Mouse (Mus musculus) natural killer cell, adult 2 months (primary cell): ENCODE data around the gene Rnf180.
"Not testable (repeated sequence)": the region's sequence is repeated elsewhere in the genome, so short reads cannot be mapped to it uniquely, and the experiment has no call there.

ENCODE experiments used
- DNase-seq, 2 experiments: peaks; one replicate each; pipeline ENCODE4 v3.0.0; 2022; ENCODE audit warnings: low spot score in 2 of 2

Gene Rnf180

DNA sequence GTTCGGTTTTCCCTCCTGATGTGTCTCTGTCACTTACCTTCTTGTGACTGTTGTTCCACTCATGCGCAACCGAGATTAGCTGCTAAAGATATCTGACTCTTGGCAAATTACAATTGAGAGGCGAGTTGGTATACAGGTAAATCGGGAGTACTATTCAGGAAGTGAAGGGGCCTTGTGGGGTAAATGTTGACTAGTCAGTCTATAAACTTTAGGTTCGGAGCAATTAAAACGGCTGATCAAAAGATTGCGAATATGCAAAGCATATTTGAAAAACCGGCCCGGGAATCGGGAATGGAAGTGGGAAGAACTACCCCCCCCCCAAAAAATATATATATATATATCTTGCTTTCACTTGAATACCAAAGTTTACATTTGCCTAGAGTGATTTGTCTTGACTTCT is at the start of gene Rnf180:
TSS of gene Rnf180 (minus strand) at position 101 of the 400 bp plus-strand sequence.
- DNase-seq, result no peak

DNA sequence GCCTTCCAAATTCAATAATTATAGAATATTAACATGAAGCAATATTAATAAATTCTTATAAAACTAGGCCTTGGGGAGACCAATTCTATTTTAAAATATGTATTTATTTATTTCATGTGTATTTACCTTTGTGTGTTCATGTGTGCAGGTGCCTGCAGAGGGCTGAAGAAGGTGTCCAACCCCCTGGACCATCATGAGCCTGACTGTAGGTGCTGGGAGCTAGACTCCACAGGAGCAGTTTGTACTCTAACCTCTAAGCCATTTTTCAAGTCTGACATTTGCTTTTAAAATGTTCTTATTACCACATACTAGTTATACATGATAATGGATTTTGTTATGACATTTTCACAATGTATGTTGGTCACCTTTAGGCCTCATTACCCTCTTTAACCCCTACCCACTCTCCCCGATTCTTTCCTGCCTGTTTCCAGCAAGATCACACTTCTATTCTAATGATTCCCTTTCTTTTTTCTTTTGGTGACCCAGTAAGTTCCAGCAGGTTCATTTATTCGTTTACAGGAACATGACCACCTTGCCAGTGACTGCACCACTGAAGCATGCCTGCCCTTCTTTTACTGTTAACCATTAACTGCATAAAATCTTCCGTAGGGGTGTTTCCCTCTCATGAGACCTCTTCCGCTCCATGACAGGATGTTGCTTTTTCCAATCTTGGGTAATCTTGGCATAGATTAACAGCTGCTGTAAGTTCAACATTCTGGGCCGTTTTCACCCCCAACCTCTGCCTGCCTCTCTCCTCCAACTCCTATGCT is 36.8 kb upstream of the Rnf180 start:
- no peak for DNase-seq

DNA sequence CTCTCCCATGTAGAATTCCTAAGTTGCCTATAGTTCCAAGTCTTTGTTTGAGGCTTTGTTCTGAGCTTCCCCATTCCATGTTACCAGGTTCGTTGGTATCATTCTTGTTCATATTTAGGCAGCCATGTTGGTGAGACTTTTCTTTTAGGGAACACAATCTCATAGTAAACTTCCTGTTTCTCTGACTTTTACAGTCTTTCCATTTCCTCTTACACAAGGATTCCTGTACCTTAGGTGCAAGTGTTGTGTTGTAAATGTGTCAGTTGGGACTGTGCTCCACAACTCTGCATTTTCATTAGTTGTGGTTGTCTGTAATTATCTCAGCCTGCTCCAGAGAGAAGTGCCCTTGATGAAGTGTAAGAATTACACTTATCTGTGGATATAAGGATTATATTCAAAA is 32.3 kb upstream of the Rnf180 start:
- DNase-seq, result no peak

DNA sequence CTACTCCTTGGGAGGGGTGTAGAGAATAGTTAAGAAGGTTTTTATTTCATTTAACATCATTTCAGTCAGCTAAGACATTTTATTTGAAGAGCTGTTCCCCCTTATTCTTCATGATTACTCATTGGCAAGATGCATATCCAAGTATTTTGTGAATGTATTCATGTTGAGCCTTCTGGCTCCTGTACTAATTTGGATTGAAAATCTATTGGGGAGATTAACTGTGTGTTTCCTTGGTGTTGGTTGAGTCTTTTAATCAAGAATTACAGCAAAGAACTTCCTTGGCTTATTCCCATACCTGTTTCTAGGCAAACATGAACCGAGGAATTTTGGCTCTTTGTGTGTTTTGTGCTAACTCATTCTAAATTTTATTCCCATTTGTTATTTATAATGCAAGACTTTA is 22.3 kb upstream of the Rnf180 start:
- no peak for DNase-seq

DNA sequence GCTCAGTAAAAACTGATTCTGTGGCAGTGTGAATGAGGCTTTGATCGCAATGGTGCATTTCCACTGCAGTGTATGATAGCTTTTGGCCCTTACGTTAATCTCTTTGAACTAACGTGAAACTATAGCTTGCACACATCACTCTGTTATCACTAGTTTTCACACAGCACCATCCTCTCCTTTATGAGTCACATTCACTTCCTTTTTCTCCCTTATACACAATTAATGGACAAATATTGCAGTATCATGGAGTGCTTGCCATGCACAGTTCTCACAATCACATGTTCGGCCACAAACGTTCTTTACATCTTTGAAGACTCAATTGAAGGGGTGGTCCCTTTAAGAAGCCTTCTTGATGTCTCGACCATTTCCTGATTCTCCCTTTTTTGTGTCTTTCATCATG is 21.4 kb upstream of the Rnf180 start:
- DNase-seq, result no peak

DNA sequence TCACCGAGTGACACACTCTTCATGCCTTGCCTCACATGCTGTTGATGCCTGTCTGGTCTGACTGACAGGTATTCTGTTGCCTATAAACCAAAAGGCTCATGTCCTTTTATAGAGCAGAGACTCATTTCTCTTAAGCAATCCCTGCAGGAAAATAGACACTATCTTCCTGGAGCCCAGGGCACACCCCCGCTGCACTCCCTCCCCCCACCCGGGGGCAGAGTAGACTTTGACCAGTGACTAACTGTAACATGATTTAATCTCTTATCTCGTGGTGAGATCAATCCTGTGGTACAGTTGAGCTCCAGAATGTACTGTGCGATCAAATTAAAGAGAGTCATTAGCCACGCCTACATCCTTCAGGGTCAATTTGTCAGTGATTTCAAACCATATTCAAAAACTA is 18.1 kb upstream of the Rnf180 start:
- DNase-seq, result no peak

DNA sequence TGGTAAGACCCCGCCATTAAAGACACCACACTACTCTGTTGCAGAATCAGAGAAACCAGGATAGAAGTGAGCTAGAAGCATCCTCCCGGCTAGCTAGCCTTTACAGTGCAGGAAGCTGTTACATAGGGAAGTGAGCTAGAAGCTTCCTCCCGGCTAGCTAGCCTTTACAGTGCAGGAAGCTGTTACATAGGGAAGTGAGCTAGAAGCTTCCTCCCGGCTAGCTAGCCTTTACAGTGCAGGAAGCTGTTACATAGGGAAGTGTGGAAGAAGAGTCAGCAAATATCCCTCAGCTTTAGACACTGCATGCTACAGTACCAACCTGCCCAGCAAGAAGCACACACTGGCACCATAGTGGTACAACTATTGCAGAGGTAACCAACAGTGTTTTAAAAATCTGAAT is 15.9 kb upstream of the Rnf180 start:
- not testable (repeated sequence) for DNase-seq

DNA sequence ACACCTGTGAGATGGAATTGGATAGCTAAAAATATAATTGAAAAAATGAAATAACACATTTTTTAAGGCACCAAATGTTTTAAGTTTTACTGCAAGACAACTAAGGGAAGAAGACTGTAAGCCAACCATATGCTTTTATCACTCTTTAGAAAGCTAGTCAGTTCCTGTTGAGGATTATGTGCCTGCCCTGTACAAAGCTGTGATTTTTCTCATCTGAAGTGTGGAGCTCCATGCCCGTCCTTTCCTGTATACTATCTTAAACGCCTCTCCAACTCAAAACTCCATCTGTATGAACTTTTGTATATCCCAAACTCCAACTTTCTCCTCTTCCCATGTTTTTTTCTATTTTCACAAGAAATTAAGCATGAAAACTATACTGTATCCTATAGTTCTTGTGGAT is 10.9 kb upstream of the Rnf180 start:
- no peak for DNase-seq

DNA sequence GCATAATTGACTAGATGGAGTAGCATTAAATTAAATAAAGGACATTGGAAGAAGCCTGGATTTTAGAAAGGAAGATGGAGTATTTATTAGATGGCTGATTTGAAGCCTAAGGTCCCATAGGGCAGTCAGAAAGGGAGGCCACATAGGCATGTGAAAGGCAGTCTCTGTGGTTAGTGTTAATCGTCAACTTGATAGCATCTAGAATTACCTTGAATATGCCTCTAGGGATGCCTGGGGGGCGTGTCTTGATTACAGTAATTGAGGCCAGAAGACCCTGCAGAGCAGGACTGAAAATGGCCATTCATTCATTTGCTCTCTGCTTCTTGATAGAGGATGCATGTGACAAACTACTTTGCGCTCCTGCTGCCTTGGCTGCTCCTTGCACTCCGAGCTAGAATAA is 9.4 kb upstream of the Rnf180 start:
- DNase-seq, result no peak

DNA sequence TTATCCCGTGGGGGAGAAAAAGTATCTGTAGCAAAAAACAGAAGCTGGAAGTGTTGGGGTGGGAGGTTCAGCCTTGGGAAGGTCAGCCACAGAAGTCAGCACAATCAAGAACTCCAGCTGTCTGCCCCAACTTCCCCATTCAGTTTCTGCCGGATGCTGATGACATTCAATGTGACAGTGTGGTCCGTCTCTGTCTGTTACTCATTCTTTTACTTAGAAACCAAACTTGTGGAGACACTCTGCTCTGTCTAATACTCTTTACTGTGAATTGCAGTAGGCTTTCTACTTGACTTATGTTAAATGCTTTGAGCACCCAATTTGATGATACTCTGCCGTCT is 5.4 kb upstream of the Rnf180 start:
- DNase-seq, result no peak

DNA sequence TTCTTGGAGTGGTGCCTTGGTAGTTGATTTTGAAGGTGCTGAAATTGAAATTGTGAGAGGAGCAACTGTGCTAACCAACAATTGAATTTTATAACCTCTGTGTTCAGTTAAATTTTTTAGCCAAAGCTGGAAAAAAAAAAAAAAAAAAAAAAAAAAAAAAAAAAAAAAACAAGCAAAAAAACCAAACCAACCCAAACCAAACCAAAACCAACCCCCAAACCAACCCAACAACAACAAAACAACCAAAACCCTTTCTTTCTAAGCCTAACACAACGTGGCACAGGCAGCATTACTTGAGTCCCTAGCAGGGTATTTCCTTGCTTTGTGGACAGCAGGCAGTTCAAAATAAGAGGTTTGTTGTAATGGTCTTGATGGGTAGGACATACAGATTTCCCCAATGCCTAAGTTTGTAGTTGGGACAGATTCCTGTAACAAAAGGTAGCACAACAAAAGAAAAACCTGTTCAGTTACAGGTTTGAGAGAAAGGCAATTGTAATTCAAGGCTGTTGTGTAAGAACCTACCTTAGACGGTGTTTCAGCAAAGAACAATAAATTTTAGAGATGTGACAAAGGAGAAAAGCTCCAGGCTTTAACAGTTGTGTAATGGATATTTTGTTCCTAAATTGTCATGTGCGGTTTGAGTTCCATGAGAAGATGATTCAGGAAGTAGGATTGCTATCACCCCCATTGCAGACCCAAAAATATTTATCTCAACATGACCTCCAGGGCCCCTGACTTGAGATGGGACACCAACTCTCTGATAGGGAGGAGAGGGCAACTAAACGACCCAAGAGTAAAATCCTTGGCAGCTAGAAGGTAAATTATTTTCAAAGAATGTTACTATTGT is 4.8 kb upstream of the Rnf180 start:
- no peak for DNase-seq

DNA sequence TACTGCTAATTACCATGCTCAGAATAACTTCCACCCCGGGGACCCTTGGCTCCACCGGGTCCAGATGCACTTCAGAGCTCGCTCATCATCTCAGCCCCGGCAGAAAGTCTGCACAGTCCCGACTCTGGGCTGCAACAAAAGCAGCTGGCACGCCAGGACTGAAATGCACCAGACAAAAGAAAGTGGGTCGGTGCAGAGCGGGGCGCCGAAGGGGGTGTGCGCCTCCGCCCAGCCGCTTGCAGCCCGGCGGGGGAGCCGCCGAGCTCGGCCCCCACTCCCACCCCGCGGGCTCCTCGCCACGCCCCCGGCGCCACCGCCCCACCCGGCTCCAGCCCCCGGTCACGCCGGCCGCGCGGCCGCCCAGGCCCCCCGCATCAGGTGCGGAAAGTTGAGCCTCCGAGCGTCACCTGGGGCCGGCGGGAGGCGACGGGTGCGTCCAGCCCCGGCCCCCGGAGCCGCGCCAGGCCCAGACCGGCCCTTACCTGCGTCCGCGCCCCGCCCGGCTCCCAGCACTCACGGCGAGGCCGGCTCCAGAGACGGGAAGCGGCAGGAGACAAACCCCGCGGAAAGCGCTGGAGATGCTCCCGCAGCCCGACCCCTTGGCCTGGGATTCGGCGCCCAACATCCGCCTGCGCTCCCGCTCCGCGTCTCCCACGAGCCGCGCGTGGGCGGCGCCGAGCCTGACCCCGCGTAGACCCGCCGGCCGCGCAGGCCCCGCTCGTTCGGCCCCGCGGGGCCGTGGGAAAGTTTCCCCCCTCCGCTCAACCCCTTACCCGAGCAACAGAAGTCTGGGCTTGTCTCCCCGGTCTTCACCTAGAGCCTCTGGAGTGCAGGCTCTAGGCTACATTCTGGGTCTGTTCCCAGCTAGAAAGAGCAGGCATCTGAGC is 591 bp downstream of the Rnf180 start:
- no peak for DNase-seq

DNA sequence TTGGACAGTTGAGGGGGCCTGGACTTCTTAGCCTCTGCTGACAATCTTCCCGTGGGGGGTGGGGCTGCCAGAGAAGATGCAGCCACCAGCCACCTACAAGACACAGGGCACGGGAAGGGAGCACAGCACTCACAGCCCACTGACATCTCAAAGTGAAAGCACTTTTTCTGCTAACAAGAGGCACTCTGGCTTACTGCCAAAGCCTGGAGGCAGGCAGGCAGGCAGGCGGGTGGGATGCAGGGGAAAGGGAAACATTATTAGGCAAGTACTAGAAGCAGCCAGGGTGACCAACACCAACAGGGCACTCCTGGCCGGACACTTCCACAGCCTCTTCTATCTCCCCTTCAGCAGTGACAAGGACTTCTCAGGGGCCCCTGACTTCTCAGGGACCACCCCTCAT is 2.8 kb downstream of the Rnf180 start:
- no peak for DNase-seq

DNA sequence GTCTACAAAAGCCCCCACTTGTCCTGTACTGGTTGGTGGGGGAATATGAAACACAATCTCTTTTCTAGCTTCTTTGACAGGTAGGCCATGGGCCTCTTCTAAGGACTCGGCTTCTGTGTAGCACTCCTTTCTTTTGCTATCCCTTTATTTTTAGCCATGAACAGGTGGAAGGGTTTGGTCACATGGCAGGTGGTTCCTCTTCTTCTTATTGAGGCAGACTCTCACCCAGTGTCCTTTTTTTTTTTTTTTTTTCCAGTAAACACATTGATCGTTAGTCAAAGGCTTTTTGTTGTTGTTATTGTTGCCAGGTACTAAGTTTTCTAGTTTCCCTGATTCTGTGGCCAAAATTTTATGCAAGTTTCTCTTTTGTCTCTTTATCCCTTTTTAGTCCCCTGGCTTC is 4.0 kb downstream of the Rnf180 start:
- no peak for DNase-seq

DNA sequence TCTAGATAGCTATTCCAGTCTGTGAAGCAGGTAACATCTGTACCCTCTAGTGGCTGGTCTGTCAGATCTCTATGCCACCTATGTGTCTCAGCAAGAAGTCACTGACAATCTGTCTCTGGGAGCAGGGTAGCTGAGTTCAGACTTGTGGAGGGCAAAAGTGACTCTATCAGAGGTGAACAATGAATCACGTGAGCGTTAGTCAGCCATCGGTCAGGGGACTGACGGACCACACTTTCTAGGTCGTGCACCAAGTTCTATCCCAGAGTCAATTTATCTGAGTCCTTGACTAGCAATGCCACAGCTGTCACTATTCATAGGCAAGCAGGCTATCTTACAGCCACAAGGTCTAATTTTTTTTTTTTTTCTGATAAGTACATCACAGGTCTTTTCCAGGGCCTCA is 4.6 kb downstream of the Rnf180 start:
- no peak for DNase-seq

DNA sequence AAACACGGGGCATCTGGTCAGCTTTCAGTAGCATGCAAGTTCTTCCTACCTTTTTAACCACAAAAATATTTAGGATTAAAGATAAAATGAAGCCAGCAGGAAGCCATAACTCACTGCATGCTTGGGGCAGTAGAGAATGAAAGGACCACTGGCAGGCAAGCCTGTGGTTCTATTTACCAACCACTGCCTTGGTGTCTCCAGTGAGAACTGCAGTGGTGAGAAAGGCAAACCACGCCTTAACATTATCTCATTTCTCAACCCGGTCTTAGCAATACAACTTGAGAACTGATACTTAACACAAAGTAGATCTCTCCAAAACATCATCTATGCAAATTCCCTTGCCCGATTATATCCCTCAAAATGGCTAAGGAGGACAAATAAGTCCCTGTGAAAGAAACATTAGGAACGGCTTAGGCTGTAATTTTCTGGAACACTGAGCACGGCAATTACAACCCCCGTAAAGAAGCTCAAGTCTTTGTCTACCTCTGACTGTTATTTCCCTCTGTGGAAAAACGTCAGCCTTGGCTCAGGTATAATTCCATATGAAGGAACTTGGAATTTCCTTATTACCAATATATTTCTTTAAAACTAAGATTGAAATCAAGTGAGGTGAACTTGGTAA is 15.1 kb downstream of the Rnf180 start:
- no peak for DNase-seq

DNA sequence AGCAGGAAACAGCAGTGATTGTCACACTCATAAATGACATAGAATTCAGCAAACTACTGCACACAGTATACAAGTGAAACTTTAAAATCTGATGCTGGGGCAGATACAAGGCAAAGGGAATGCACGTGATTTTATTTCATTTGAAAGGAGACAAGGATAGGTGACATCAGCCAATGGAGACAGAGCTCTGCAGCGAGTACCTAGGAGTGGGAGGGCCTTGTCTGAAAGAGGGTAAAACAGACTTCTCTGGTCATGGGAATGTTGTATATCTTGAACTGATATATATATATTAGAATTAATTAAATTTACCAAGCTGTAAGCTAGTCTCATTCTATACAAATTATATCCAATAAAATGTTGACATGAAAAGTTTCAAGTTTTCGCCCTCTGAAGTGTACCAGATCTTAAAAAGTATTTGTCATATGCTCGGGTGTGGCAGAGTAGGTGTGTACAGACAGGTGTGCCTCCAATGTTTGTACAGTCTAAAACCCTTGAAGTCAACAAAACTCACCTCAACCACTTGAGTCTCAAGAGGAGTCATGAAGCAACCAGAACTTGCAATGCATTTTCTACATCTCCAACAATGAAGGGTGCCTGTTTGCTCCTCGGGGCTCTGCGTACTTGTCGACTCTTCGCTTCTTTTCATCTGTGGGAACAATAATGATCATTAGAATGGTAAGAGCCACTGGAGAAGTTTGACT is 24.1 kb downstream of the Rnf180 start:
- no peak for DNase-seq

DNA sequence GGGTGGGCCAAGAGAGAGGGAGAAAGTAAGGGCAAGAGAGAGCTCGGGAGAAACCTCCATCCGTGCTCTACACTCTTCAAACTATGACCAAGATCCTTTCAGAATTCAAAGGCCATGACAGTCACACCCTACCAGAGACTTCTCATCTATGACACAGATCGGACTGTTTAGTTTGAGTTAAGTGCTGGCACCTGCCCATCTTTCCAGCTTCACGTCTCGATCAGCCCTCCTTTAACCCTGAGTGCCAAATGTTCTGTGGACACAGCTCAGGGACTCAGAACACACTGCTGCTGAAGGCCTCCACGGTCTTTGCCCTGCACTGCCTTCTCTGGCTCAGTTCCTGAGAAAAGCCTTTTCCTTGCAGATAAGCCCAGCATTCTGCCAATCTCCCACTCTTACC is 27.2 kb downstream of the Rnf180 start:
- DNase-seq, result no peak

DNA sequence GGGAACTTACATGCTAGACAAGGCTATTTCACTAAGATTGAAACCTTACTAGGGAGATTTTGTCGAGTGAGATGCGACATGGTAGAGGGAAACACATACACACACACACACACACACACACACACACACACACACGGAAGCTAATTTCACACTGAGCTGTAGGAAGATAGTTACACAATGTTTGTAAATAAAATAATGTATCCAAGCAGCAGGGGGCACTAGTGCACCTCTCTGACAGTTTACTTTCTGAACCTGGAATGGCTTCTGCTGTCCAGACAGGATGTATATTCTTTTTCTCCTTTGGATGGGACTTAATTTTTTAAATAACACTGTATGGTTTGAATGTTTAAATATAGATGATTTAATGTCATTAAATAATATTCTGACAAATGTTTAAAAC is 27.9 kb downstream of the Rnf180 start:
- no peak for DNase-seq

DNA sequence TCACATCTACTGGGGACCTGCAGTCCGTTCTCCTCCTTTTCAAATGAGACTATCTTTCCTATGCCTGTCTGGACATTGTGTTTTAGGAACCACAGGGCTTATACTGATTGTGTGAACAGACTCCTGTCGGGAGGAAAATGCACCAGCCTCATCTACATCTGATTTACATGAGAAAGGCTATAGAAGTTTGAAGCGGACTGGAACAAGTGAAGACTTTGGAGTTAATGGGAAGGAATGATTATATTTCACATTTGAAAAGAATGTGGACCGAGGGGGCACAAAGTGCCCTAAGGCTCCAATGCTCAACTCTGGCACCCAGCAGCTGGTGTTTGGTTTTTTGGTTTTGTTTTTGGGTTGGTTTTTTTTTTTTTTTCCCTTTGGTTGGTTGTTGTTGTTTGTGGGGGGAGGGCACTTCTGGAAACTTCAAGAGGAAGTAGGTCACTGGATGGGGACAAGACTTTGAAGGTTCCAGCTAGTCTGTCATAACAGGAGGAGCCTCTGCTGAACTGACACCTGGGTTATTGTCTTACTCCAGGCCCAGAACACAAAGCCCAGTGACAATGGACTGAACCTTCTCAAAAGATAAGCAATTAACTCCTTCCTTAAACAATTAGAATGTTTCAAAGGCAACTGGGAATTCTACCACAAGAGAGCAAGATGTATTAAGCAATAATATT is 37.7 kb downstream of the Rnf180 start:
- DNase-seq, result no peak

DNA sequence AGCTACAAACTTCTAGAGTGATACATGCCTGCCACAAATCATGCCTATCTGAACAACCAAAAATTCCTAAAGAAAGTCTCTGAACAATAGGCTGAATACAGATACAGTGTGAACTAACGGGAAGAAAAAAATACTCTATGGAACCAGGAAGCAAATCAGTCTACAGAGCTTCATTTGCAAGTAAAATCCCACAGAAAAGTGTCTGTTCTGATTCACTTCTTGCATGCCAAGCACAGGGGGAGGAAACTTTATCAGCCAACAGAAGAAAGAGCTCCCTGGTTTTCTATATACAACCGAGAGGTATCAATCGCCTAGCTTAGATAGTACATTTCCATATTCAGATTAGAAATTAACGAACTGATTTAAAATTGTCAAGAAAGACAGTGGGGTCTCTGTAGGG is 43.8 kb downstream of the Rnf180 start:
- no peak for DNase-seq
